Mouse (Mus musculus) small intestine, adult 2 months (tissue): ENCODE results near the gene Prps1.

Source experiments
- CTCF ChIP-seq: fragments of 200-500 bp; IDR thresholded peaks from 2 replicates; pipeline ENCODE4 v1.5.1; 2012; ENCODE audit warnings: low read depth, mild to moderate bottlenecking, control low read depth, inconsistent platforms, low read length, moderate library complexity, mixed read lengths; ENCODE audit not compliant: insufficient replicate concordance, insufficient read length; ENCODE audit errors: extremely low read depth
- POLR2A ChIP-seq: fragments of 200-500 bp; IDR thresholded peaks from 2 replicates; pipeline ENCODE4 v1.6.1; 2012; ENCODE audit warnings: low read depth, mild to moderate bottlenecking, control low read depth, inconsistent platforms, low read length, moderate library complexity

GRCm38 (mm10) chrX:140491884-140492571 lies 35.6 kb downstream of the Prps1 start:
- TF ChIP-seq POLR2A (no peak), CTCF (no peak)
